Mouse (Mus musculus) midbrain, embryonic 13.5 days (tissue): ENCODE measurements around the gene Srrm4. TPM values are rescaled to one million over a fixed set of nuclear protein-coding genes. Genes with fewer than 3 reads are reported as not detected.
"Not testable (repeated sequence)": the region's sequence is repeated elsewhere in the genome, so short reads cannot be mapped to it uniquely, and the experiment has no call there.

Experiments
- ATAC-seq: fragments of 200-750 bp; cut with Nextera tagmentation; 2 replicates; pipeline ENCODE4 v1.8.0; 2017; ENCODE audit warnings: mild to moderate bottlenecking, moderate TSS enrichment, moderate library complexity
- H3K27ac ChIP-seq: fragments of 300-500 bp; sonication (generic); 2 replicates; pipeline ENCODE4 v1.5.1; 2015; ENCODE audit warnings: inconsistent platforms, mild to moderate bottlenecking, moderate library complexity
- H3K27me3 ChIP-seq: fragments of 300-500 bp; sonication (generic); 2 replicates; pipeline ENCODE4 v1.6.1; 2015; ENCODE audit warnings: mild to moderate bottlenecking, inconsistent platforms
- H3K36me3 ChIP-seq: fragments of 300-500 bp; sonication (generic); 2 replicates; pipeline ENCODE4 v1.6.1; 2015; ENCODE audit warnings: mild to moderate bottlenecking, inconsistent platforms
- H3K4me1 ChIP-seq: fragments of 300-500 bp; sonication (generic); replicated peaks from 2 replicates; pipeline ENCODE4 v1.6.1; 2015; ENCODE audit warnings: inconsistent platforms
- H3K4me2 ChIP-seq: fragments of 300-500 bp; sonication (generic); replicated peaks from 2 replicates; pipeline ENCODE4 v1.6.1; 2015; ENCODE audit warnings: moderate library complexity, mild to moderate bottlenecking, inconsistent platforms
- H3K4me3 ChIP-seq: fragments of 300-500 bp; sonication (generic); replicated peaks from 2 replicates; pipeline ENCODE4 v1.5.1; 2015; ENCODE audit warnings: mild to moderate bottlenecking, inconsistent platforms
- H3K9ac ChIP-seq: fragments of 300-500 bp; sonication (generic); replicated peaks from 2 replicates; pipeline ENCODE4 v1.6.1; 2015; ENCODE audit warnings: mild to moderate bottlenecking, inconsistent platforms
- H3K9me3 ChIP-seq: fragments of 300-500 bp; sonication (generic); 2 replicates; pipeline ENCODE4 v1.6.1; 2016; ENCODE audit warnings: mild to moderate bottlenecking, inconsistent platforms
- WGBS: fragments of 180-500 bp; shearing (Covaris S2); methylation state at CpG from one replicate; pipeline ENCODE4 v1.1.7; 2015; 5-methylcytosine and 5-hydroxymethylcytosine counted together
- polyA plus RNA-seq: library from polyadenylated mRNA; unstranded; fragments of >200 nt; fragmentation: Nextera tagmentation; extraction: Ambion mirVana; gene quantifications from 2 replicates; pipeline ENCODE4 v1.2.1, GENCODE M21; 2015

Srrm4 gene
- polyA plus RNA-seq, 1 experiment from 2014 or later, result 22.5 TPM

DNA sequence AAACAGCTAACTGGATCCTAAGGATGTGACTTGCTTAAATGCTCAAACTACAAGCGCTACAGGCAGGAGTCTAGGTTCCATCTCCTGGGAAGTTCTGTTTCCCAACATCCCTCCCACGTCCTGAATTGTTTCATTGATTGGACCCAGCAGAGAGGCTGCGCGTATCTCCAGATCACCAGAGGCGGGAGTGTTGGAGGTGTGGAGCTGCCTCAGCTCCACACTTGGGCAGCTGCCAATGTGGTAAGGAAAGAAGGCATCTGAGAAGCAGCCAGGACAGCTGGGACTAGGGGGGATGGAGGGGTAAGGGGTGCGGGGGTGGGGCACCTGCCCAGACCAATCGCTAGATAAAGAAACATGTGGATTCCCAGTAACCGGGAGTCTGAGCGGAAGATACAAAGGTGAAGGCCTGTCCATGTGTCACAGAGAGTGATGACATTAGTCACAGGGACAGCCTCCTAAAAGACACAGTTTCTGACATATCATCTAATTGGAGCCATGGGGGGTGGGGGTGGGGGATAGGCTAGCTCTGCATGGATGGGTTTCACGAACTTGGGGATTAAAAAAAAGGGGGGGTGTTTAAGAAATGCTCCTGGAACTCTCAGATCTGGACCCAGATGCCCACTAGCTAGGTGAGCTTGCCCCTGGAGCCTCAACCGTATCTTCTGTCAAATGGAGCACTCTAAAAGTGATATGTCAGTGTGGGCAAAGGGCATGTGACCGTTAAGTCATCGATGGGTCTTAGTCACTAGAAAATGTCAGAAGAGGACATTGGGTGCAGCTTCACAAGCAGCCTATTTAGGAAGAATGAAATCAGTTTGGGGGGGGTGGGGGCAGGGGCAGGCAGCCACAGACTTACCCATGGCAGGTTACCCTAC lies 156.4 kb downstream of the Srrm4 start:
- H3K9me3 ChIP-seq, result no peaks in the 10 kb centered on the region
- no peak overlapping the region for H3K27ac ChIP-seq
- H3K4me3 ChIP-seq, result no peak overlapping the region
- ATAC-seq, result peak; percentile 53; the same call in 1 of the 2 replicates
- H3K36me3 ChIP-seq, result no peaks in the 10 kb centered on the region
- no peak overlapping the region for H3K4me2 ChIP-seq
- no peaks in the 10 kb centered on the region for H3K27me3 ChIP-seq
- no peak overlapping the region for H3K9ac ChIP-seq
- H3K4me1 ChIP-seq, result peaks cover 6% of the 10 kb centered on the region; the same call in 1 of the 2 replicates
- WGBS, result 62% methylated on average over 13 of the region's 13 CpGs

DNA sequence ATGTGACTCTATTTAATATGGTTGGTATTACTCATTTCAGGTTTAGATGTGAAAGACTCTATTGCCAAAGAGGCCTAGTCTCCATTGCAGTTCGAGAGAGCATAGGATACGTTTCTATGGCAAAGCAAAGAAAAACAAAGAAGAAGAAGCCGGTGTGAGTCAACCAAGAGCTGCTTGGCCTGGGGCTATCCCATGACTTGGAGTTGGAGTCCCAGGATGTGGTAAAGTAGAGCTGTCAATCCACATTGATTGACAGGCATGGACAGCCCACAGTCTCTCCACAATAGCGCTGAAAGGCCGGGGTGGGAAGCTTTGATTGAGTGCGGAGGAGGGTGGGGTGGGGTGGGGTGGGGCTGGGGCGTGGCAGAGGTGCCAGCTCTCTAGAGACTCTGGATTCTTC lies 158.7 kb downstream of the Srrm4 start:
- Histone ChIP-seq H3K27ac (no peak overlapping the region), H3K4me1 (peaks cover 6% of the 10 kb centered on the region; the same call in 1 of the 2 replicates), H3K9me3 (no peaks in the 10 kb centered on the region), H3K4me2 (no peak overlapping the region), H3K9ac (no peak overlapping the region), H3K36me3 (no peaks in the 10 kb centered on the region), H3K4me3 (no peak overlapping the region), H3K27me3 (no peaks in the 10 kb centered on the region)
- 60% methylated on average over 7 of the region's 7 CpGs for WGBS
- no peak for ATAC-seq

DNA sequence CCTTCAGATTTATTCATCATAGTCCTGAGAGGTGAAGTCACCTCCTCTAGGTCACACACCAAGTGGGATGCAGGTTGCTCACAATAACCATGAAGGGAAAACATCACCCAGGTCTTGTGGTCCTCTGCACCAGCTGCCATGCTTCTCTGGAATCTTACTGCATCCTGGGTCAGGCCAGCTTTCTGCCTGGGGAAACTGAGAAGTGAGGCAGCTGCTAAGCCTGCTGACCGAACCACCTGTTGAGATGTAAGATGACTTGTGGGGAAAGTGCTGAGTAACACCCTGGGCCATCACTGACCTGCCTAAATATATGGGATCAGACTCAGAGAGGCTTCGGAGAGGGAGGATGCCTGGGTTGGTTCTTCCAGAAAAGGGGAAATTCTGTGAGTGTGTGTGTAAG lies 164.9 kb downstream of the Srrm4 start:
- Histone ChIP-seq H3K9ac (no peak overlapping the region), H3K4me2 (no peak overlapping the region), H3K4me3 (no peak overlapping the region), H3K27me3 (peaks cover 7% of the 10 kb centered on the region; the same call in 1 of the 2 replicates), H3K36me3 (no peaks in the 10 kb centered on the region), H3K4me1 (peaks cover 16% of the 10 kb centered on the region), H3K27ac (no peak overlapping the region), H3K9me3 (no peaks in the 10 kb centered on the region)
- WGBS, result 87% methylated on average over 2 of the region's 2 CpGs
- no peak for ATAC-seq

DNA sequence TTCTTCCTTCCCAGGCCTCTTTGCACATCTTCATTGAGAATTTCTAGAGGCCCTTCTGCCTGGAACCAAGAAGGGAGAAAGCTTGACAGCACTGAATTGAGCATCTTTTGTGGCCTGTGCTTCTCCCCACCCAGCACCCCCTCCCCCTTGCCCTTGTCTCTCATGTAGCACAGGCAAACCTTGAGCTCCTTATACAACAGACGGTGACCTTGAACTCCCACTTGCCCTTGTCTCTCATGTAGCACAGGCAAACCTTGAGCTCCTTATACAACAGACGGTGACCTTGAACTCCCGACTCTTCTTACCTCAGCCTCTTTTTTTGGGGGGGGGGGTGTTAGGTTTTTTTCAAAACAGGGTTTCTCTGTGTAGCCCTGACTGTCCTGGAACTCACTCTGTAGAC lies 165.9 kb downstream of the Srrm4 start:
- not testable (repeated sequence) for H3K27ac ChIP-seq, ATAC-seq, H3K9ac ChIP-seq, H3K4me3 ChIP-seq, H3K4me2 ChIP-seq, H3K36me3 ChIP-seq, H3K27me3 ChIP-seq, H3K9me3 ChIP-seq
- H3K4me1 ChIP-seq, result peaks cover 22% of the 10 kb centered on the region
- 87% methylated on average over 3 of the region's 3 CpGs for WGBS

DNA sequence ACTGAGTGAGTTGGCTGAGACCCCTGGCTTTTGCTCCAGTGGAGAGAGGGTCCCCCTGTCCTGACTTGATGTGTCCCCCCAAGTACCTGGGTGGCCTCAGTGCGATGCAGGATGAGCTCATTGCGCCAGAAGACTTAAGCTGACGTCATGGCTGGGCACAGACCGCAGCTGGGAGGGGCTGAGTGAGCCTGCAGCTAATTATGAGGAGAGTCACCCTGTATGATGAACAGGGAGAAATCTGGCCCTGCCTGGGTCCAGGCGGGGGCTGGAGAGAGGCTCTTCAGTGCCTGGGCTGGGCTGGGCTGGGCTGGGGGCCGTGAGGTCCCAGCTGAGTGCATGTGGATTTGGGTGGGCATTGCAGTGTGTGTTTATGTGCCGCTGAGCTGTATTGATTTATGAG lies 166.3 kb downstream of the Srrm4 start:
- peaks cover 26% of the 10 kb centered on the region for H3K4me1 ChIP-seq
- 72% methylated on average over 7 of the region's 7 CpGs for WGBS
- peaks cover 7% of the 10 kb centered on the region; the same call in 1 of the 2 replicates for H3K27me3 ChIP-seq
- H3K9ac ChIP-seq, result no peak overlapping the region
- no peaks in the 10 kb centered on the region for H3K9me3 ChIP-seq
- no peak overlapping the region for H3K27ac ChIP-seq
- no peak overlapping the region for H3K4me3 ChIP-seq
- H3K4me2 ChIP-seq, result no peak overlapping the region
- H3K36me3 ChIP-seq, result no peaks in the 10 kb centered on the region
- no peak for ATAC-seq

DNA sequence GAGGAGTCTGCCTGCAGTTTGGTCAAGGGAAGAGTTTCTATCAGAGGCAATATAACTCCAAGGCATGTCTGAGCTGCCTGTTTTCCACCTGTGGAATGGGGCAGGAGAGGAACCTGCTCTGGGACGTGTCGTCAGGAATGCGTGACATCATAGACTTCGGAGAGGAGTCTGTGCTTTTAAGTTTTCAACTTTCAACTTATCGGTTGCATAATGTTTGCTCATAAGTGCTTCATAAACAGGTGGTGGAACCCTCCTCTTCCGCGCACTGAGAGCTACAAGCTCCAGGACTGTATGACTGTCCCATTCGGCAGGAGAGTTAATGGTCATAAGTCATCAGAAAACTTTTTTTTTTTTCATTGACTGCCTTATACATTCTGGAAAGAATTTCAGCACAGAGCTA lies 167.9 kb downstream of the Srrm4 start:
- Histone ChIP-seq H3K9ac (no peak overlapping the region), H3K4me1 (peaks cover 34% of the 10 kb centered on the region), H3K27ac (no peak overlapping the region), H3K36me3 (no peaks in the 10 kb centered on the region), H3K27me3 (peaks cover 7% of the 10 kb centered on the region; the same call in 1 of the 2 replicates), H3K4me2 (no peak overlapping the region), H3K4me3 (no peak overlapping the region), H3K9me3 (no peaks in the 10 kb centered on the region)
- 87% methylated on average over 8 of the region's 8 CpGs for WGBS
- no peak for ATAC-seq

DNA sequence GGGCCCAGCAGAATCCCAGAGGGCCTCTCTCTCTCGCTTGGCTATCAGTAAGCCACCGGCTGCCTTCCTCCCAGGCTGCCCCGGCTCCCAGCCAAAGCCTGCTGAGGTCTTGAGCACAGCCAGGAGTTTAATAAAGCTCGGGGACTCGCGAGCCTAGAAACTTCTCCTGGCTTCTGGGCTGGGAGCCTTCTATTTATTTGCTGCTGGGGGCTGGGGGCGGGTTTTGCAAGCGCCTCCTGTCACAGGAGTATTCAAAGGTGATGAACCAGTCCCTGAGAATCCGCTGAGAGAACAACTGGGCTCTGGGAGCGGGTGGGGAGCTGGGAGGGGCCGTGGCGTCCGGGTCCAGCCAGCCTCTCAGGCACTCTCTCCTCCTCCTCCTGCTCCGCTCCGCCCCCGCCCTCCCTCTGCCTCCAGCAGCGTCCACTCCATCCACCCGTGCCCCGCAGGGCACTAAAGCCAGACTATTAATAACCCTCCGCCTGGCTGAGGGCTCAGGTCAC lies 168.9 kb downstream of the Srrm4 start, which contains the start of gene Hspb8:
Gene Hspb8, minus strand, starts transcription at position 166 of the 503 bp plus-strand sequence.
- no peaks in the 10 kb centered on the region for H3K9me3 ChIP-seq
- peaks cover 7% of the 10 kb centered on the region; the same call in 1 of the 2 replicates for H3K27me3 ChIP-seq
- peaks cover 41% of the 10 kb centered on the region for H3K4me1 ChIP-seq
- peak within 1 kb of the TSS; percentile 33; the same call in 1 of the 2 replicates for H3K9ac ChIP-seq
- peak within 1 kb of the TSS; percentile 13; the same call in 1 of the 2 replicates for H3K4me3 ChIP-seq
- ATAC-seq, result peak; percentile 63
- peak within 1 kb of the TSS; percentile 52 for H3K4me2 ChIP-seq
- H3K27ac ChIP-seq, result no peak within 1 kb of the TSS
- WGBS, result under 1% methylated on average over 20 of the region's 20 CpGs
- no peaks in the 10 kb centered on the region for H3K36me3 ChIP-seq

DNA sequence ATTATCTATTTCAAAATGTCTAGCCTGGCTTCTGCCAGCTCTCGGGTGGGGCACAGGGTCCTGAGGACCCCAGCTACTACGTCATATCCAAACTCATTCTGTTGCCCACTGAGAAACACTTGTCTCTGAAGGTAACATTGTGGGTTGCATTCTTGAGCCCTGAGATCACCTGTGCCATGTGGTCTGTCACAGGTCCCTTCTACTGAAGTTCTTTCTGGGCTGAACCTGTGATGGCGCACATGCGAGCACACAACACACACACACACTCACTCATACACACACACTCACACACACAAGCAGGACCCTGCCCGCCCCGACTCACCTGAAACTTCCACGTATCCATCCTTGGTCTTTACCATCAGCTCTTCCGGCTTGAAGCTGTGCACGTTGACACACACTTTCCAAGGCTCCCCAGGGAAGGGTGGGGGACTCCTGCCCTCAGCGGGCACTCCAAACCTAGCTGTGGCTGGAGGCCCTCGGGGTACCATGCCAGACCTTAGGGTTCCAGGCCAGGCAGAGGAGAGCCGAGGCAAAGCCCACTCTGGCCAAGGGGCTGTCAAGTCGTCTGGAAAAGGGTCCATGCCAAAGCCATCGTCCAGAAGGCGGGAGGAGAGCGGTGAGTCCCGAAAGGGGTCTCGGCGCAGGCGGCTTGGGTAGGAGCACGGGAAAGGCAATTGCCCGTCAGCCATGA lies 169.7 kb downstream of the Srrm4 start:
- H3K4me1 ChIP-seq, result peaks cover 41% of the 10 kb centered on the region
- 61% methylated on average over 22 of the region's 22 CpGs for WGBS
- no peak overlapping the region for H3K27ac ChIP-seq
- H3K9ac ChIP-seq, result no peak overlapping the region
- no peak overlapping the region for H3K4me3 ChIP-seq
- H3K36me3 ChIP-seq, result no peaks in the 10 kb centered on the region
- no peaks in the 10 kb centered on the region for H3K9me3 ChIP-seq
- no peak for ATAC-seq
- peak overlapping the region; percentile 52 for H3K4me2 ChIP-seq
- peaks cover 7% of the 10 kb centered on the region; the same call in 1 of the 2 replicates for H3K27me3 ChIP-seq

DNA sequence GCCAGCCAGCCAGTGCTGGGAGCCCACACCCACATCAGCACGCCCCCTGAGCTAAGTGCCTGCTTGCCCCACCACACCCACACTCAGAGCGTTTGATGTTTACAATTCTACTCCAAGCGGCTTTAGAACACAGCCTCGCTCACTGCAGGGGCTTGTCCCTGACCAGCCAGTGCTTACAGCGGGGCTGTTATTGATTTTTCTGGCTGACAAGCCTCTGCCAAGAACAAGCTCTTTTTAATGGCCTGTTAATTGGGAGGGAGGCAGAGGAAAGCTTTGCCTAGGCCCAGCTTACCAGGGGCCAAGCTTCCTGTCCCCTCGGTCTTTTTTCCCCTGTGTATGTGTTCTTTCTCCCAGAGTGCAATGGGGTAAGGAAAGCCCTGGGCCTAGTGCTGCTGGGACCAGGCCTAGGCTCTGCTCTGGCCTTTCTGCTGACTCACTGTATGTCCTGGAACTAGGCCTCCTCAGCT lies 170.8 kb downstream of the Srrm4 start:
- WGBS, result 4% methylated on average over 6 of the region's 6 CpGs
- no peaks in the 10 kb centered on the region for H3K36me3 ChIP-seq
- H3K4me3 ChIP-seq, result no peak overlapping the region
- peaks cover 49% of the 10 kb centered on the region for H3K4me1 ChIP-seq
- H3K9me3 ChIP-seq, result no peaks in the 10 kb centered on the region
- ATAC-seq, result peak; percentile 70
- peak overlapping the region; percentile 67 for H3K27ac ChIP-seq
- no peak overlapping the region for H3K9ac ChIP-seq
- H3K4me2 ChIP-seq, result no peak overlapping the region
- H3K27me3 ChIP-seq, result peaks cover 7% of the 10 kb centered on the region; the same call in 1 of the 2 replicates

DNA sequence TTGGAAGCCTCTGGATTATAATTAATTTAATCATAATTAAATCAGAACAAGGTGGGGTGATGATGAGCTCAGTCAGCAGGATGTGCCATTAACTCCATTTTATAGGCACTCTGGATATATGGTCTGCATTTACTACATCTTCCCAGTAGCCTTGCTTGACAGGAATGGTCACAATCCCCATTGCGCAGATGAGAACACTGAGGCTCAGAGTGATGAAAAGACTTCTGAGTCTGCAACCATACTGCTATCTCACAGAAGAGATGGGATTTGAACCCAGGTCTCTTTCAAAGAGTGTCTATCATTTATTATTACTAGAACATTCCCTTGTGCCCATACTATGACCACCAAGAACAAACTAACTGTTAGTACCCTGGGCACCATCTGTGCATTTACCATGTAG lies 171.4 kb downstream of the Srrm4 start:
- peak overlapping the region; percentile 67; the same call in 1 of the 2 replicates for H3K27ac ChIP-seq
- no peak overlapping the region for H3K4me2 ChIP-seq
- H3K4me1 ChIP-seq, result peaks cover 52% of the 10 kb centered on the region

DNA sequence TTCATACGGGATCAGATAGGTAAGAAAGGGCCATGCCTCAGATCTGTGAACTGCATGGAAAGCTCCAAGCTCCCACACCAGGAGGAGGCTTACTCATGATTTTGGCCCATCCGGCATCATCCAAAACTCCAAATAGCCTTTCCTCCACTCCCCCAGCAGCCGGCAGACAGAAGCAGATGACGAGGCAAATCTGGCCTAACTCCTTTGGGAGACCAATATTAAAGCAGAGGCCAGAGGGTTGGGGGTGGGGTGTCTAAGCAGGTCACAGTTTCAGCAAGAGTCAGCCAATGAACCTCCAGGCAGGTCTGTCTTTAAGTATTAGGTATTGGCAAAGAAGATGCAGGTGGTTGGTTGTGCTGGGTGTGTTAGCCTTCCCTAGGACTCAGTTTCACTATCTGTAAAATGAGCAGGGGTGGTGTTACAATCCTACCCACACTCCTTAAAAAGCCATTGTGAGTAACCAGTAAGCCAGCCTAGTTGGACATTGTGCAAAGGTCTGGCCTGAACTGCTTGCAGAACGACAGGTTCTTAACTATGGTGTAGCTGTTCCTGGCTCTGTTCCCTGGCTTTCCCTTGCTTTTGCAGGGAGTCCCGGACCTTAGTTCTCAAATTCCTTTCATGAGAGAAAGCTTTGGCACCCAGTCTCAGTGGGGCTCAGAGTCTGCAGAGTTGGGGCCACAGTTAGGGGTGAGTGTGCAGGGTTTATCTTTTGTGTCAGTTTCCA lies 172.1 kb downstream of the Srrm4 start:
- no peak overlapping the region for H3K4me2 ChIP-seq
- peaks cover 7% of the 10 kb centered on the region; the same call in 1 of the 2 replicates for H3K27me3 ChIP-seq
- H3K9me3 ChIP-seq, result no peaks in the 10 kb centered on the region
- H3K36me3 ChIP-seq, result no peaks in the 10 kb centered on the region
- no peak overlapping the region for H3K27ac ChIP-seq
- no peak for ATAC-seq
- no peak overlapping the region for H3K9ac ChIP-seq
- H3K4me1 ChIP-seq, result peaks cover 52% of the 10 kb centered on the region
- WGBS, result 44% methylated on average over 6 of the region's 6 CpGs
- no peak overlapping the region for H3K4me3 ChIP-seq

More for the DNA sequence above, 171.4 kb downstream of the Srrm4 start:
- Histone ChIP-seq H3K9ac (no peak overlapping the region), H3K4me3 (no peak overlapping the region), H3K36me3 (no peaks in the 10 kb centered on the region), H3K27me3 (peaks cover 7% of the 10 kb centered on the region; the same call in 1 of the 2 replicates), H3K9me3 (no peaks in the 10 kb centered on the region)
- ATAC-seq, result no peak
- WGBS, result 95% methylated on average over 1 of the region's 1 CpGs
